Mouse (Mus musculus) right cerebral cortex, adult 18-20 months (tissue): Measurements from ENCODE around the gene Mrpl46.

ENCODE experiments used
- DNase-seq: peaks from one replicate; pipeline ENCODE4 v3.0.0; 2022; ENCODE audit warnings: mixed read lengths

Mrpl46 gene

DNA sequence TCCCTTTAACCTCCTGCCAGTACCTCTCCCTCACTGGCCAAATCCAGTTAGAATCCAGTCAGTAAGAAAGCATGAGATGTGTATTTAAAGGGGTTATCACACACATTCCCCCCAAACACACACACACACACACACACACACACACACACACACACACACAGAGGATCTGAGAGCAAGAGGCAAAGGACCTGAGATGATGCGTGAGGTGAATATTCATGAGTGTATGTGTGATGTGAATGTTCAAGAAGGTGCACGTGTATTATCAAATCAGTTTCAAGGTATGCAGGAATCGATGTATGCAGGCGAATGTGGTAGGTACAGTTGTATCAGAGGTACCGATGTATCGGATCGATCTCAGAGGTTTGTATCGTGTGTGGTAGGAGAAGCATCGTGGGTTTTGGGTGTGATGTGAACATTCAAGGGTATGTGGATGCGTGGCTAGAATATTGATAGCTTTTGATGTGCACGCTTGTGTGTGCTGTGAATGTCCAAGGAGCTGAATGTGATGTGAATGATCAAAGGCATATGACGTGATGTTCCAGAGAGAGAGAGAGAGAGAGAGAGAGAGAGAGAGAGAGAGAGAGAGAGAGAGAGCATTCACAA lies 15.3 kb downstream of the Mrpl46 start:
- no peak for DNase-seq

DNA sequence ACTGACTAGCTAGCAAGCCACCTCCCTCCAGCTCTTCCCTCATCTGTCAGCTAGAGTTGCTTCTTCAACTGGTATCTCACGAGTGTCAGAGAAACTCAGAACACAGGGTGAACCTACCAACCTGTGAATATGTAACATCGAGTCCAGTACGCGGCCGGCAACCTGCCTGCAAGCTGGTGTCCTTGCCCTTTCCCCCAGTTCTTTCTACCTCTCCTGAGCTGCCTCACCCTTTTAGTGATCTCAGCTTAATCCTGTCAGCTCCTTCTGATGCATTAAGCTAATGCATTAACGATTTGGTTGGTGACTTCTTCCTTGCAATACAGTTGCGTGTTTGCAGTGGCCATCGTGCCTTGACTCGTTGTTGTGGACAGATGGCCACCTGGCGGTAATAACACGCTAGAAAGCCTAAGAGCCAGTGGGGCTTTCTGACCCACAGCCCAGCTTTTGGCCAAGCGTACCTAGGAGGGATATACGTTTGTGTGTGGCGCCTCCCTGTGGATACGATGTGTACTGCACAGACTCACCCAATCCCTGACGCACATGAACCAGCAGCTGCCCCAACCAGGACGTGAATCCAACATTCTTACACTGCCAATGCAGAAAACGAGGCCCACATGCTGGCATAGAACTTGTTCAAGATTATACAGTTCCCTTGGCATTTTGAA lies 17.2 kb downstream of the Mrpl46 start:
- peak; percentile 88 for DNase-seq

DNA sequence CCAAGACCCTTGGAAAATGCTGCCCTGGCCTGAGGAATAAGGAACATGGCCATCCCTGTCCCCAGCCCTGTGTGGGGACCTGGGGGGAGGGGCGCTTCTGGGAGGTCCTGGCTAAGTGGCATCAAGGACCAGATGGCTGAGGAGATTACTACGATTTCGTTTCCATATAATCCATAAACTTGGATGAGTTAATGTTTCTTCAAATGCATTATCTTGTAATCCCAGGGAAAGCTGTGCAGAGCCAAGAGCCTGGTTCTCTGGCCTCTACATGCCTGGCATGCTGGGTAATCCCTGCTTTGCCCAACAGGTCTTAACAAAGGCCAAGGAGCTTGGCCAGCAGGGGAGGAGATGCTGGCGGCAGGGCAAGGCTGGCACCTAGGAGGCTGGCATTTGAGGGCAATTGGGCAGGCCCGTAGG lies 18.1 kb downstream of the Mrpl46 start:
- DNase-seq, result no peak

DNA sequence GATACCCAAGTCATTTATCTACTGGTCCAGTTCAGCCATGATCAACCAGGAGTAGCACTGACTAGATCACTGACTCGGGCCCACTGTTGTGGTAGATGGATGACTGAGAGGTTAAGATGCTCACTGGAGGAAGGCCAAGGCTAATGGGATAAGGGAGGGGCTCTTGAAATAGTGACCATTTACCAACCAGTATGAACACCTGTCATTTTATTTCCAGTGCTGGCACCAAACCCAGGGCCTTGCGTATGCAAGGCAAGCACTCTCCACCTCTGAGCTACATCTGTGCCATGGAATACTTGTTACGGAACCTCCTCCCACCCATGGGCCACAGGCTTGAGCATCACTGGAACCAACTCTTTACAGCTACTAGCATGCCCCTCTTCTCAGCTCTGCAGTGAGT lies 19.5 kb downstream of the Mrpl46 start:
- no peak for DNase-seq

DNA sequence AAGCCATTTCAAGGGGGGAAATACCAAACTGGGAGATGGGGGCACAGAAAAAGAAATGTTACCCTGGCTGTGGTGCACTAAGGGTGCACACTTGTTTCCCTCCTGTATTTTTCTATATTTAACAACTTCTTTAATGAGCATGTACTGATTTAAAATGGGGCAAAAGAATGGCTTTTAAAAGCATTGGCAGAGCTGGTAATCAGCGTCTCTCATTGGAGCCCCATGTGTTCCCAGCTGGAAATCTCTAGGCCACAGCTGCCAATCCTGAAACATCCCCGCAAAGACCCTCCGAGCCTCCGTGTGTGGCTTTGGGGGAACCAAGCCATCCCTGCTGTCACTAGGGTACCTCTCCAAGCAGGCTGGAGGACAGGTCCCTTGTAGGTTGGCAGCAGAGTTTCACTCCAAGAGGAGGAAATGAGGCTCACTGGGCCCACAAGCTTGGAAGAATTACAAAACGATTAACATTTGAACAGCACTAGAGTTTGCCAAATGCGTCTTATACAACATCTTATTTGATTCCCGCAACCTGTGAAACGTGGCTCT lies 28.8 kb downstream of the Mrpl46 start:
- no peak for DNase-seq

DNA sequence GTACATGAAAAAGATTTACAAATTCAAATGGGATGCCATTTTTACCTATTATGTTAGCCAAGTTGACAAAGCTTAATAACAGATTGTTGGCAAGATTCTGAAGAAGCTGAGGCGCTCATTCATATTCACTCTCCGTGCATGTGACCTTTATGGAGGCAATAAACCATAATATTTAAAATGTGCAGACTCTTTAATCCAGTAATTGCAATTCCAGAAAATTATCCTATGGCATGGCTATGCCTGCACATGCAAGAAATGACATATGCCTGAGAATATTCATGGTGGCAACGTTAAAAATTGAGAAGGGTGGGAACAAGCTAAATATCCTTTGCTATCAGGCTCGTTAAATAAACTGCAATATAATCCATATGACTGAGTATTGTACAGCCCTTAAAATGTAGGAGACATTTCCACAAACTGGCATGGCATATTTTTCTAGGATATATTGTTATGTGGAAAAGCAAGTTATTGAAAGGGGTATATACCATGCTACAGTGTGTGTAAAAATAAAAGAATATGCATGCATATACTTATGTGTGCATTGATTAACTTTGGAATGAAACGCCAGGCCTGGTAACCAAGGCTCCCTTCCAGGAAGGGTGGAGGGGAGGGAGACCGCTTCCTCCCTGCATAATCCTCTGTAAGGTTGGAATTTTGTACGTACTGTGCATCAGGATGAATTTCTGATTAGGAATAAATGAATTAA lies 29.4 kb downstream of the Mrpl46 start:
- no peak for DNase-seq

DNA sequence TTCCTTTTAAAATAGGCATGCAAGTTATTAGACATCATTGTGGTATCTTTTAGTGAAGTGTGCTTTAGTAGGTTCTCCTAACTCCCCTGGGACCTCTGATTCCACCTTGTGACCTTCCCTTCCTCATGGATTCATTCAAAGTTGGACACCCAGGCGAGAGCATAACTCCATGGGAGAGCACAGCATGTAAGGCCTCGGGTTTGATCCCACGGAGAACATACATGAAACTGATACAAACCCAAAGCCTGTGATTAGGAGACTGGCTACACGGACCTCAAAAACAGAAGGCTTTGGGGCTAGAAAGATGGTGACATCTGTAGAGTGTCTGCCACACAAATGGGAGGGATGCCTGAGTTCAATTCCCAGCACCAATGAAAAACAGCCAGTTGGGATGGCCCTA lies 30.4 kb downstream of the Mrpl46 start:
- DNase-seq, result no peak

DNA sequence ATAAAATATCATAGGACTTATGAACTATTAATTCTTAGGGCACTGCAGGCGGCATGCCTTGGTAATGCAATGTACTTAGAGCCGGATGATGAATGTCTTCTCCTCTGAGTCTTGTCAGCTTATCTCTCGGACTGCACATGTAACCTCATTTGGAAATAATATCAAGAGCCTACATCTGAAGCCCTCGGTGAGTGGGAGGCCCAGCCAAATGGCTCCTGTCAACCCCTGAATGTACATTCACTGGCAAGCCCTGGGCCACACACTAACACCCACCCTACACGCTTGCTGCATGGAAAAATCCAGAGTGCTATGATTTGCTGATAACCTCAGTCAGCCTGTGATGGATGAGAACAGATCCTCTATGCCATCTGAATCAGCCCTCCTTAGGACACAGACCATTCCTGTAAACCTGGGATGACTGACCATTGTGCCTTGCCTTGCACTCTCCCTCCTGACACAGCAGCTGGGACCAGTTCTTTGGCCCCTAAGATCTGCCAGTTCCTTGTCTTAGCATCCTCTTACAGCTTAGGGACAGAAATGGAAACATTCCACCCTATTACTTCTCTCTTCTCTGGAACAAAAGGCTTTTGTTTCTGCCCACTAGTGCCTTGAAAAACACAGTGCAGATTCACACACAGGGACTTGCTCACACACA lies 39.5 kb downstream of the Mrpl46 start:
- no peak for DNase-seq

DNA sequence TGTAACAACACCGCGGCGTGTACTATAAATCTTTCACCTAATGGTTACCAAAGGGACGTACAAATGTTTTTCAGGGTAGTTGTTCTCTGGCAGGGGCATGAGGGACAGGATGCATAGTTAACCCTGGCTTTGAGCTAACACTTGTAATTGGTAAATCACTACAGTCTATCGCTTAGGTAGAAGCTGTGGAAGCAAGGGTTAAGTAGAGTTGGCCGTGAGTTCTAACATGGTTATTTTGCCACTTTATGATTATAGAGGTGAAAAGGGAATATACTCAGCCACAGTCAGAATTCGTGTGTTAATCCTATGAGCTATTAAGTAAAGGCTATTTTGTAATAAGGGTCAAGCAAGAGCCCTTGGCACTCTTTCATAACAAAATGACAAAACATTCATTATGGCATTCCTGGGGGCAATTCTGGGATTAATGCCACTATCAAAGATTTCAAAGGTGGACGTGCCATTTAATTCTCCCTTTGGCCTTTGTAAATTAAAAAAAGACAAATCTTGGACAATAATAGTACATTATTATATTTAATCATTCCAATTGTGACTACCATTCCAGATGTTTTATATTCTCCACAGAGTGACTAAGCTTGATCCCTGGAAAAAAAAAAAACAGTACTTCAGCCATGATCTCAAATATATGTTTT lies 43.9 kb downstream of the Mrpl46 start:
- no peak for DNase-seq

DNA sequence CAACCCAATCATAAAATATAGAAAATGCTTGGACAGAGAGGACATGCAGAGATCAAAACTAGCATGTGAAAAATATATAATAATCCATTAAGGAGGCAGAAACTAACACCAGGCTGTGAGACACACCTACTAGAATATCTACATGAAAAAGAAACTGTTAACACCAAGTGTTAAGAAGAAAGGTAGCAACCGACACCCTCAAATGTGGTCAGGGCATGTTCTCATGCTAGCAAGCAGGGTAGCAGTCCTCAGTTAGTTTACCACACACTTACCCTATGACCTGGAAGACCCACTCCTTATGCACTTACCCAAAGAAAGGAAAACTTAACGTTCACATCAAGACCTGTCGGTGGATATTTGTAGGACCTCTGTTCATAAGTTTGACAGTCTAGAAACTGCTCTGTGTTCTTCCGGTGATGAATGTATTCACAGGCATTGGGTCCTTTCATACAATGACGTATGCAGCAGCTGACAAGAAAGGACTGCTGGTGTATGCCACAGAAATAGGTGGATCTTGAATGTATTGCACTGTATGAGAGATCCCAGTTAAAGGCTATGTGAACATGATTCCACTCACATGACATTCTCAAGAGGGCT lies 45.6 kb downstream of the Mrpl46 start, which contains the start of gene Ntrk3:
Ntrk3 (minus strand) TSS at position 399 of the 597 bp plus-strand sequence.
- no peak for DNase-seq

DNA sequence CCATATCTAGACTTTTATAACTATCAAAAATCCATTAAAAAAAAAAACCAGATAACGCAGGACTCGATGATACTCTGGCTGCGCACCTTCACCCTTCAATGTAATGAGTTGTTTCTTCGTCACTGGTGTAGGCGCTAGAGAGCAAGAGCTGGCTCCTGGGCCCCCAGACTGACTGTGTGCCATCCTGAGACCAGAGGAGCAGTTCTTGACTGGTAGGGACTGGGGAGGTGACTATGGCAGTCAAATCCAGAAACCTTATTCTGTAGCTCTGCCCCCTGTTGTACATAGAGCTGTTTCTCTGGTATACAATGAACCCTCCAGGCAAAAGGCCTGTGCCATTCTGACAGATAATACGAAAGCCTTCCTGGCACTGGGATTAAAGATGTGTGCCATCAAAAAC lies 46.1 kb downstream of the Mrpl46 start:
- no peak for DNase-seq

DNA sequence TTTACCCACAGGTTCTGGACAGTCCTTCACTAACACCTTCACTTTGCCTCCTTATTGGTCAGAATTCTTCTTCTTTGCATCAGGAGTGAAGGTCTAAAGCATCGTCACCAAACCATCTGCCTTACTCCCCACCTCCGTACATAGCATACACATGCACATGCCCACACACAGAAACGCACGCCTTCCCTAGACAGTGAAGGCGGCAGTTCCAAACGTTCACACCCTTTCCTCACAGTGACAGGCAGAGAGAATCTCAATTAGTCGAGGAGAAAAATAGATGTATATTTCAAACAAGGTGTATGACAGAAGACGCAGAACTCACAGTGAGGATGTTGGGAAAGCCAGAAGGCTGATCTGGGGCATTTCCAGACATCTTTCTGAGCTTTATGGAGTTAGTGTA lies 51.9 kb downstream of the Mrpl46 start:
- peak; percentile 80 for DNase-seq
